Mouse (Mus musculus): Measurements from ENCODE around the gene Zfp568. TPM values are rescaled to one million over a fixed set of nuclear protein-coding genes. Genes with fewer than 3 reads are reported as not detected.

Zfp568 gene
- polyA plus RNA-seq, 1 experiment from 2014 or later, result 25.0 TPM

- Histone ChIP-seq H3K4me2 (replicated peaks; ENCODE audit: low read depth, low read length) (no peak overlapping the region), H3K4me3 (ENCODE audit: low read depth, low read length) (no peak overlapping the region), H3K27me3 (ENCODE audit: control insufficient read depth, insufficient read depth, low read length) (no peaks in the 10 kb centered on the region), H3K36me3 (ENCODE audit: control insufficient read depth, insufficient read depth, low read length) (peaks cover 80% of the 10 kb centered on the region), H3K9ac (replicated peaks; ENCODE audit: low read depth, low read length) (no peak overlapping the region), H3K27ac (ENCODE audit: low read length) (no peak overlapping the region), H3K9me3 (ENCODE audit: control insufficient read depth, low read depth, low read length) (no peaks in the 10 kb centered on the region), H3K4me1 (ENCODE audit: control insufficient read depth, insufficient read depth, low read length) (no peaks in the 10 kb centered on the region)
- WGBS, result 82% methylated on average over 2 of the region's 2 CpGs
- ATAC-seq (ENCODE audit: insufficient number of reproducible peaks, insufficient read depth, low FRiP score, low read depth), result no peak
These were observed 35.8 kb downstream of the Zfp568 start for GRCm38 (mm10) chr7:30019543-30019942.

- no peaks in the 10 kb centered on the region for H3K4me1 ChIP-seq (ENCODE audit: control insufficient read depth, insufficient read depth, low read length)
- no peaks in the 10 kb centered on the region for H3K9me3 ChIP-seq (ENCODE audit: control insufficient read depth, low read depth, low read length)
- peaks cover 69% of the 10 kb centered on the region for H3K36me3 ChIP-seq (ENCODE audit: control insufficient read depth, insufficient read depth, low read length)
- H3K4me2 ChIP-seq (replicated peaks; ENCODE audit: low read depth, low read length), result no peak overlapping the region
- H3K27me3 ChIP-seq (ENCODE audit: control insufficient read depth, insufficient read depth, low read length), result no peaks in the 10 kb centered on the region
- no peak for ATAC-seq (ENCODE audit: insufficient number of reproducible peaks, insufficient read depth, low FRiP score, low read depth)
- H3K4me3 ChIP-seq (ENCODE audit: low read depth, low read length), result no peak overlapping the region
- no peak overlapping the region for H3K27ac ChIP-seq (ENCODE audit: low read length)
- WGBS, result 94% methylated on average over 9 of the region's 9 CpGs
- no peak overlapping the region for H3K9ac ChIP-seq (replicated peaks; ENCODE audit: low read depth, low read length)
These were observed 39.6 kb downstream of the Zfp568 start for GRCm38 (mm10) chr7:30023324-30023723.

GRCm38 (mm10) chr7:30023800-30024199 lies 40.0 kb downstream of the Zfp568 start:
- no peak for ATAC-seq (ENCODE audit: insufficient number of reproducible peaks, insufficient read depth, low FRiP score, low read depth)
- Histone ChIP-seq H3K9me3 (ENCODE audit: control insufficient read depth, low read depth, low read length) (no peaks in the 10 kb centered on the region), H3K4me1 (ENCODE audit: control insufficient read depth, insufficient read depth, low read length) (no peaks in the 10 kb centered on the region), H3K9ac (replicated peaks; ENCODE audit: low read depth, low read length) (no peak overlapping the region), H3K36me3 (ENCODE audit: control insufficient read depth, insufficient read depth, low read length) (peaks cover 64% of the 10 kb centered on the region), H3K27me3 (ENCODE audit: control insufficient read depth, insufficient read depth, low read length) (no peaks in the 10 kb centered on the region), H3K4me3 (ENCODE audit: low read depth, low read length) (no peak overlapping the region), H3K27ac (ENCODE audit: low read length) (no peak overlapping the region), H3K4me2 (replicated peaks; ENCODE audit: low read depth, low read length) (no peak overlapping the region)
- WGBS, result 87% methylated on average over 8 of the region's 8 CpGs

- peaks cover 54% of the 10 kb centered on the region for H3K36me3 ChIP-seq (ENCODE audit: control insufficient read depth, insufficient read depth, low read length)
- ATAC-seq (ENCODE audit: insufficient number of reproducible peaks, insufficient read depth, low FRiP score, low read depth), result no peak
- no peak overlapping the region for H3K9ac ChIP-seq (replicated peaks; ENCODE audit: low read depth, low read length)
- H3K4me1 ChIP-seq (ENCODE audit: control insufficient read depth, insufficient read depth, low read length), result no peaks in the 10 kb centered on the region
- H3K4me2 ChIP-seq (replicated peaks; ENCODE audit: low read depth, low read length), result no peak overlapping the region
- WGBS, result 80% methylated on average over 5 of the region's 5 CpGs
- H3K4me3 ChIP-seq (ENCODE audit: low read depth, low read length), result no peak overlapping the region
- H3K27me3 ChIP-seq (ENCODE audit: control insufficient read depth, insufficient read depth, low read length), result no peaks in the 10 kb centered on the region
- H3K9me3 ChIP-seq (ENCODE audit: control insufficient read depth, low read depth, low read length), result no peaks in the 10 kb centered on the region
- H3K27ac ChIP-seq (ENCODE audit: low read length), result no peak overlapping the region
These were observed 41.6 kb downstream of the Zfp568 start for GRCm38 (mm10) chr7:30025358-30025757.

- 69% methylated on average over 4 of the region's 4 CpGs for WGBS
- Histone ChIP-seq H3K4me1 (ENCODE audit: control insufficient read depth, insufficient read depth, low read length) (no peaks in the 10 kb centered on the region), H3K4me2 (replicated peaks; ENCODE audit: low read depth, low read length) (no peak overlapping the region), H3K27ac (ENCODE audit: low read length) (no peak overlapping the region), H3K4me3 (ENCODE audit: low read depth, low read length) (no peak overlapping the region), H3K36me3 (ENCODE audit: control insufficient read depth, insufficient read depth, low read length) (peaks cover 44% of the 10 kb centered on the region), H3K9ac (replicated peaks; ENCODE audit: low read depth, low read length) (no peak overlapping the region), H3K9me3 (ENCODE audit: control insufficient read depth, low read depth, low read length) (no peaks in the 10 kb centered on the region), H3K27me3 (ENCODE audit: control insufficient read depth, insufficient read depth, low read length) (no peaks in the 10 kb centered on the region)
- no peak for ATAC-seq (ENCODE audit: insufficient number of reproducible peaks, insufficient read depth, low FRiP score, low read depth)
These were observed 43.6 kb downstream of the Zfp568 start for GRCm38 (mm10) chr7:30027331-30027730.

- Histone ChIP-seq H3K4me1 (ENCODE audit: control insufficient read depth, insufficient read depth, low read length) (no peaks in the 10 kb centered on the region), H3K27me3 (ENCODE audit: control insufficient read depth, insufficient read depth, low read length) (no peaks in the 10 kb centered on the region), H3K36me3 (ENCODE audit: control insufficient read depth, insufficient read depth, low read length) (peaks cover 32% of the 10 kb centered on the region), H3K4me2 (replicated peaks; ENCODE audit: low read depth, low read length) (no peak overlapping the region), H3K27ac (ENCODE audit: low read length) (no peak overlapping the region), H3K9ac (replicated peaks; ENCODE audit: low read depth, low read length) (no peak overlapping the region), H3K4me3 (ENCODE audit: low read depth, low read length) (no peak overlapping the region), H3K9me3 (ENCODE audit: control insufficient read depth, low read depth, low read length) (no peaks in the 10 kb centered on the region)
- ATAC-seq (ENCODE audit: insufficient number of reproducible peaks, insufficient read depth, low FRiP score, low read depth), result no peak
- WGBS, result 86% methylated on average over 3 of the region's 3 CpGs
These were observed 44.8 kb downstream of the Zfp568 start for GRCm38 (mm10) chr7:30028572-30028971.

- H3K27me3 ChIP-seq (ENCODE audit: control insufficient read depth, insufficient read depth, low read length), result no peaks in the 10 kb centered on the region
- no peaks in the 10 kb centered on the region for H3K4me1 ChIP-seq (ENCODE audit: control insufficient read depth, insufficient read depth, low read length)
- H3K4me3 ChIP-seq (ENCODE audit: low read depth, low read length), result no peak overlapping the region
- no peak overlapping the region for H3K9ac ChIP-seq (replicated peaks; ENCODE audit: low read depth, low read length)
- WGBS, result 27% methylated on average over 6 of the region's 6 CpGs
- peaks cover 13% of the 10 kb centered on the region for H3K36me3 ChIP-seq (ENCODE audit: control insufficient read depth, insufficient read depth, low read length)
- no peak overlapping the region for H3K27ac ChIP-seq (ENCODE audit: low read length)
- no peaks in the 10 kb centered on the region for H3K9me3 ChIP-seq (ENCODE audit: control insufficient read depth, low read depth, low read length)
- no peak overlapping the region for H3K4me2 ChIP-seq (replicated peaks; ENCODE audit: low read depth, low read length)
- ATAC-seq (ENCODE audit: insufficient number of reproducible peaks, insufficient read depth, low FRiP score, low read depth), result no peak
These were observed 46.9 kb downstream of the Zfp568 start for GRCm38 (mm10) chr7:30030677-30031076.

GRCm38 (mm10) chr7:30031379-30031778 lies 47.6 kb downstream of the Zfp568 start:
- ATAC-seq (ENCODE audit: insufficient number of reproducible peaks, insufficient read depth, low FRiP score, low read depth), result no peak
- WGBS, result 82% methylated on average over 3 of the region's 3 CpGs

GRCm38 (mm10) chr7:30034331-30034730 lies 50.6 kb downstream of the Zfp568 start:
- no peaks in the 10 kb centered on the region for H3K9me3 ChIP-seq (ENCODE audit: control insufficient read depth, low read depth, low read length)
- H3K27me3 ChIP-seq (ENCODE audit: control insufficient read depth, insufficient read depth, low read length), result no peaks in the 10 kb centered on the region
- ATAC-seq (ENCODE audit: insufficient number of reproducible peaks, insufficient read depth, low FRiP score, low read depth), result no peak
- no peaks in the 10 kb centered on the region for H3K4me1 ChIP-seq (ENCODE audit: control insufficient read depth, insufficient read depth, low read length)
- no peak overlapping the region for H3K4me3 ChIP-seq (ENCODE audit: low read depth, low read length)
- no peak overlapping the region for H3K4me2 ChIP-seq (replicated peaks; ENCODE audit: low read depth, low read length)
- WGBS, result 90% methylated on average over 12 of the region's 12 CpGs
- H3K27ac ChIP-seq (ENCODE audit: low read length), result no peak overlapping the region
- no peak overlapping the region for H3K9ac ChIP-seq (replicated peaks; ENCODE audit: low read depth, low read length)
- peaks cover 6% of the 10 kb centered on the region for H3K36me3 ChIP-seq (ENCODE audit: control insufficient read depth, insufficient read depth, low read length)

More at GRCm38 (mm10) chr7:30031379-30031778, 47.6 kb downstream of the Zfp568 start:
- no peaks in the 10 kb centered on the region for H3K4me1 ChIP-seq (ENCODE audit: control insufficient read depth, insufficient read depth, low read length)
- no peak overlapping the region for H3K27ac ChIP-seq (ENCODE audit: low read length)
- no peaks in the 10 kb centered on the region for H3K27me3 ChIP-seq (ENCODE audit: control insufficient read depth, insufficient read depth, low read length)
- no peak overlapping the region for H3K4me3 ChIP-seq (ENCODE audit: low read depth, low read length)
- no peak overlapping the region for H3K4me2 ChIP-seq (replicated peaks; ENCODE audit: low read depth, low read length)
- H3K9ac ChIP-seq (replicated peaks; ENCODE audit: low read depth, low read length), result no peak overlapping the region
- no peaks in the 10 kb centered on the region for H3K9me3 ChIP-seq (ENCODE audit: control insufficient read depth, low read depth, low read length)
- peaks cover 8% of the 10 kb centered on the region for H3K36me3 ChIP-seq (ENCODE audit: control insufficient read depth, insufficient read depth, low read length)

Data from stomach, embryonic 14.5 days (tissue).